Mouse (Mus musculus) liver, embryonic 14.5 days (tissue): ENCODE measurements around the gene Srd5a3. TPM values are rescaled to one million over a fixed set of nuclear protein-coding genes. Genes with fewer than 3 reads are reported as not detected.

Experiments used
- ATAC-seq: fragments of 200-750 bp; cut with Nextera tagmentation; 2 replicates; pipeline ENCODE4 v1.8.0; 2017; ENCODE audit warnings: moderate number of reproducible peaks, mild to moderate bottlenecking, moderate library complexity; ENCODE audit not compliant: insufficient read depth
- DNase-seq, 3 experiments: peaks; one replicate each; pipeline ENCODE4 v3.0.0-alpha.2; 2012 to 2013; ENCODE audit warnings: low read depth in 3 of 3, low spot score in 3 of 3
- H3K27ac ChIP-seq: fragments of 300-500 bp; sonication (generic); 2 replicates; pipeline ENCODE4 v1.5.1; 2014; ENCODE audit warnings: moderate library complexity, mild to moderate bottlenecking, control low read depth, inconsistent platforms
- H3K27me3 ChIP-seq: fragments of 300-500 bp; sonication (generic); 2 replicates; pipeline ENCODE4 v1.6.1; 2014; ENCODE audit warnings: mild to moderate bottlenecking, low read length, moderate library complexity; ENCODE audit not compliant: control insufficient read depth, insufficient read depth
- H3K36me3 ChIP-seq: fragments of 300-500 bp; sonication (generic); replicated peaks from 2 replicates; pipeline ENCODE4 v1.6.1; 2014; ENCODE audit warnings: low read depth; ENCODE audit not compliant: control insufficient read depth, insufficient read depth
- H3K4me1 ChIP-seq, 2 experiments: fragments of 200-500 bp in 1 of 2; fragments of 300-500 bp in 1 of 2; sonication (generic) in 1 of 2; replicated peaks; 2 replicates each; pipeline ENCODE4 v1.6.1; 2012 to 2014; ENCODE audit warnings: antibody characterized with exemption in 1 of 2, inconsistent platforms in 1 of 2, low read length in 1 of 2; ENCODE audit not compliant: control insufficient read depth in 2 of 2, insufficient read depth in 2 of 2
- H3K4me2 ChIP-seq: fragments of 300-500 bp; sonication (generic); 2 replicates; pipeline ENCODE4 v1.6.1; 2014; ENCODE audit warnings: low read depth, mild to moderate bottlenecking, control low read depth, moderate library complexity
- H3K4me3 ChIP-seq, 2 experiments: fragments of 200-500 bp in 1 of 2; fragments of 300-500 bp in 1 of 2; sonication (generic) in 1 of 2; 2 replicates each; pipeline ENCODE4 v1.5.1; 2012 to 2014; ENCODE audit warnings: low read depth in 2 of 2, low read length in 2 of 2, mild to moderate bottlenecking in 2 of 2, control low read depth in 1 of 2, inconsistent platforms in 1 of 2, moderate library complexity in 1 of 2; ENCODE audit not compliant: insufficient read depth in 1 of 2
- H3K9ac ChIP-seq: fragments of 300-500 bp; sonication (generic); replicated peaks from 2 replicates; pipeline ENCODE4 v1.6.1; 2014; ENCODE audit warnings: mild to moderate bottlenecking, control low read depth, moderate library complexity
- H3K9me3 ChIP-seq: fragments of 300-500 bp; sonication (generic); 2 replicates; pipeline ENCODE4 v1.6.1; 2016; ENCODE audit warnings: low read length, mixed read lengths; ENCODE audit not compliant: control insufficient read depth
- CTCF ChIP-seq: IDR thresholded peaks from 2 replicates; pipeline ENCODE4 v1.5.1; 2016; ENCODE audit warnings: antibody characterized with exemption, low read depth, control low read depth
- EP300 ChIP-seq: IDR thresholded peaks from 2 replicates; pipeline ENCODE4 v1.6.1; 2016; ENCODE audit warnings: antibody characterized with exemption, low read depth
- WGBS: fragments of 180-500 bp; shearing (Covaris S2); extraction: QIAGEN DNeasy Blood & Tissue Kit; methylation state at CpG from one replicate; pipeline ENCODE4 v1.1.7; 2014; ENCODE audit not compliant: insufficient replicate concordance; 5-methylcytosine and 5-hydroxymethylcytosine counted together
- polyA plus RNA-seq, 2 experiments: library from polyadenylated mRNA; depleted of rRNA in 1 of 2; stranded (reverse) in 1 of 2; unstranded in 1 of 2; fragments of >200 nt; fragmentation: Nextera tagmentation in 1 of 2; extraction: Ambion mirVana in 1 of 2; gene quantifications; 2 replicates each; pipeline versions ENCODE4 v1.2.1 to v1.2.3; 2012 to 2014

Gene Srd5a3
- polyA plus RNA-seq, 2 experiments = 8.8 to 14.3 TPM

DNA sequence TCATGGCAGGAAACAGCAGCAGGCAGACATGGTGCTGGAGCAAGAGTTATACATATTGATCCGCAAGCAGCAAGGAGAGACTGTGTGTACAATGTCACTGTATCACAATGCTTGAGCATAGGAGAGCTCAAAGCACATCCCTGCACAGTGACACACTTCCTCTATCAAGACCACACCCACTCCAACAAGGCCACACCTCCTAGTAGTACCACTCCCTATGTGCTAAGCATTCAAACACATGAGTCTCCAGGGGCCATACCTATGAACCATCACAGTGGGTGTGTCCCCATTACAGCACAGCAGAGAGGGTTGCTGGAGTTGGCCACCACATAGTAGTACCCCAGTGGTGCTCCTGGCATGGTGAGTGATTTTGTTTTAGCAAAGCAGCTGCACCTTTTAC, 6.3 kb downstream of the Srd5a3 start:
- peak; percentile 48; the same call in 1 of the 2 replicates for ATAC-seq
- TF ChIP-seq EP300 (no peak), CTCF (no peak)

GRCm38 (mm10) chr5:76149436-76149835, 9.4 kb downstream of the Srd5a3 start:
- ATAC-seq (no peak), DNase-seq (no peak)
- H3K27ac ChIP-seq = no peak overlapping the region
- no peak for TF ChIP-seq EP300
- TF ChIP-seq CTCF = no peak
- H3K4me2 ChIP-seq = no peak overlapping the region
- H3K27me3 ChIP-seq = no peaks in the 10 kb centered on the region
- no peak overlapping the region for H3K4me3 ChIP-seq
- H3K9me3 ChIP-seq = no peaks in the 10 kb centered on the region
- H3K36me3 ChIP-seq = no peaks in the 10 kb centered on the region
- H3K4me1 ChIP-seq = peaks cover 0 to 6% of the 10 kb centered on the region in 2 experiments; a peak in 1 of 4 replicates
- H3K9ac ChIP-seq = no peak overlapping the region
- WGBS = 70% methylated on average over 6 of the region's 6 CpGs

More for the DNA sequence above, 6.3 kb downstream of the Srd5a3 start:
- no peak for DNase-seq
- H3K36me3 ChIP-seq = no peaks in the 10 kb centered on the region
- no peaks in the 10 kb centered on the region for H3K9me3 ChIP-seq
- no peak overlapping the region for H3K27ac ChIP-seq
- H3K4me1 ChIP-seq = peaks cover 0 to 6% of the 10 kb centered on the region in 2 experiments; a peak in 1 of 4 replicates
- WGBS = 71% methylated on average over 1 of the region's 1 CpGs
- H3K27me3 ChIP-seq = no peaks in the 10 kb centered on the region
- no peak overlapping the region for H3K4me2 ChIP-seq
- H3K9ac ChIP-seq = no peak overlapping the region
- no peak overlapping the region for H3K4me3 ChIP-seq

- no peak for TF ChIP-seq EP300
- TF ChIP-seq CTCF = no peak
- Histone ChIP-seq H3K9me3 (no peaks in the 10 kb centered on the region), H3K27me3 (no peaks in the 10 kb centered on the region), H3K4me2 (no peak overlapping the region), H3K27ac (no peak overlapping the region), H3K9ac (no peak overlapping the region), H3K36me3 (no peaks in the 10 kb centered on the region), H3K4me1 (0 out of 4 replicates have a peak, but pooled peaks cover 0 to 2% of the 10 kb centered on the region in 2 experiments), H3K4me3 (no peak overlapping the region)
- 82% methylated on average over 6 of the region's 6 CpGs for WGBS
- no peak for DNase-seq
- ATAC-seq = no peak
Observed at GRCm38 (mm10) chr5:76152956-76153355, 12.9 kb downstream of the Srd5a3 start.

DNA sequence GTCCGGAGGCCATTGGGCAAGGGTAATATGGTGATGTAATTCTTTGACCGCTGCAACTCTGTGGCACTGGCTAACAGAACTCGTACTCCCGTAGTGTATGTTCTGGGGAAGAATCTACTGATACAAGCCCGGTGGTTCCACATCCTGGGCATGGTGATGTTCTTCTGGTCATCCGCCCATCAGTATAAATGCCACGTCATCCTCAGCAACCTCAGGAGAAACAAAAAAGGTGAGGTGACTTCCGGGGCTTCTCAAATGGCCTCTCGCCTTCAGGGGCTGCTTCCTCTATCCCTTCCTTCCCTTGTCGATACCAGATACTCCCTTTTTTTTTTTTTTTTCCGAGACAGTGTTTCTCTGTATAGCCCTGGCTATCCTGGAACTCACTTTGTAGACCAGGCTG, 13.4 kb downstream of the Srd5a3 start:
- DNase-seq (no peak), ATAC-seq (no peak)
- Histone ChIP-seq H3K36me3 (no peaks in the 10 kb centered on the region), H3K9ac (no peak overlapping the region), H3K4me2 (no peak overlapping the region), H3K27me3 (no peaks in the 10 kb centered on the region), H3K4me1 (0 out of 4 replicates have a peak, but pooled peaks cover 0 to 2% of the 10 kb centered on the region in 2 experiments), H3K4me3 (no peak overlapping the region), H3K27ac (no peak overlapping the region), H3K9me3 (no peaks in the 10 kb centered on the region)
- no peak for TF ChIP-seq CTCF
- no peak for TF ChIP-seq EP300
- WGBS = 76% methylated on average over 11 of the region's 11 CpGs

DNA sequence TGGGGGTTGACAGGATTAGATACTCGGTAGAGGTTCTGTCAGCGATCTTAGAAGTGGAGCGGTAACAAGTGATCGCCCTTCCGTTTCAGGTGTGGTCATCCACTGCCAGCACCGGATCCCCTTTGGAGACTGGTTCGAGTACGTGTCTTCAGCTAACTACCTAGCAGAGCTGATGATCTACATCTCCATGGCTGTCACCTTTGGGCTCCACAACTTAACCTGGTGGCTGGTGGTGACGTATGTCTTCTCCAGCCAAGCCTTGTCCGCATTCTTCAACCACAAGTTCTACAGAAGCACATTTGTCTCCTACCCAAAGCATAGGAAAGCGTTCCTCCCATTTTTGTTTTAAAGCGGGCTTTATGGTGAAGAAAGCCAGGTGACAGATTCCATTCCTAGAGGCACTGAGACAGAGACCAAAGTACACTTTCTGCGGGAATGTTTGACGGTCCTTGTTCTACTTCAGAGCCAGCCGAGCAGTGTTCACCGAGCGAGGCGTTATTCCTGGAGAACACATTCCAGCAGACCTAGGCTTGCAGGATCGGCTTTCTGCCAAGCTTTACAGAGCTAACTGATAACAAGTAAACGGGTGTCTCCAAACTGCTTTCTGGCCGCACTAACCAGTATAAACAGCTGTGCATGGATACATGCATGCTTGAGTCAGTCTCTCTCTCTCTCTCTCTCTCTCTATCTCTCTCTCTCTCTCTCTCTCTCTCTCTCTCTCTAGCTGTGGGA, 14.5 kb downstream of the Srd5a3 start:
- H3K4me1 ChIP-seq = no peaks in the 10 kb centered on the region
- H3K27ac ChIP-seq = no peak overlapping the region
- H3K27me3 ChIP-seq = no peaks in the 10 kb centered on the region
- ATAC-seq (no peak), DNase-seq (no peak)
- 77% methylated on average over 21 of the region's 21 CpGs for WGBS
- H3K36me3 ChIP-seq = no peaks in the 10 kb centered on the region
- no peak overlapping the region for H3K9ac ChIP-seq
- no peaks in the 10 kb centered on the region for H3K9me3 ChIP-seq
- H3K4me3 ChIP-seq = no peak overlapping the region
- no peak for TF ChIP-seq EP300
- no peak for TF ChIP-seq CTCF
- H3K4me2 ChIP-seq = no peak overlapping the region
